Mouse (Mus musculus) NIH3T3 (cell line): ENCODE measurements around the gene E130308A19Rik.

Experiments
- DNase-seq: peaks from one replicate; pipeline ENCODE4 v3.0.0-alpha.2; 2012; ENCODE audit warnings: low read depth

Gene E130308A19Rik

DNA sequence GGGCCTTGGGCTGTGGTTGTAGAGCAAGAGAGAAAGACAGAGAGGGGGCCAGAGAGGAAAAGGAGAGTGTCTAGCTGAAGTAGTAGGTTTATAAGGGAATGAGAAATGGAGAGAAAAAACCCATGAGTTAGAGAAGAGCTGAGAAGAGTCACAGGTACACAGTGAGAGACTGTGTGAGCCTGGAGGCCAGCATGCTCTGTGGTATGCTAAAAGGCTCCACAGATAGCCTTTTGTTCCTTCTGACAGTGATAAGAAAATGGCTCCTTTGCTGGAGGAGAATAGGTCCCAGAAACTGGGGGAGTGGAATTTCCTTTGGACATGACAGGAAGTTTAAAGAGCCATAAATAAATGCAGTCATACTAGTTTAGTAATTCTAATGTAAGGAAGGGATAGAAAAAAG, 13.2 kb downstream of the E130308A19Rik start:
- DNase-seq, result no peak

DNA sequence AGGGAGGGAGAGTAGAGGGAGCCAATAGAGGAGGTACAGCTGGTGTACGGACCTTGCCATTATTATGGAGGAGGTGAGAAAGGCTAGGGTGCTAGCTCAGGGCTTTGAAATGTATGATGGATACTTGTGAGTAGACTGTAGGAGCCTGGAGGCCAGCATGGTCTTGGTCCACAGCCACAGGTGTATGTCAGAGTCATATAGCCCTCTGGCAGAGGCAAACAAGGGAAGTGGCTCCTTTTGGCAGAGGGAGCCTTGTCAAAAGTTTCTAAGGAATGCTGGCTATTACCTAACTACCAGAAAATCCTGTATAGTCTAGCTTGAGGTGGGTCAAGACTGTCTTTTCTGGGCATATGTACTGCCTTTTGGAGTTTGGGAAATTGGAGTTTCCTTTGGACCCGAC, 14.7 kb downstream of the E130308A19Rik start:
- DNase-seq, result no peak

DNA sequence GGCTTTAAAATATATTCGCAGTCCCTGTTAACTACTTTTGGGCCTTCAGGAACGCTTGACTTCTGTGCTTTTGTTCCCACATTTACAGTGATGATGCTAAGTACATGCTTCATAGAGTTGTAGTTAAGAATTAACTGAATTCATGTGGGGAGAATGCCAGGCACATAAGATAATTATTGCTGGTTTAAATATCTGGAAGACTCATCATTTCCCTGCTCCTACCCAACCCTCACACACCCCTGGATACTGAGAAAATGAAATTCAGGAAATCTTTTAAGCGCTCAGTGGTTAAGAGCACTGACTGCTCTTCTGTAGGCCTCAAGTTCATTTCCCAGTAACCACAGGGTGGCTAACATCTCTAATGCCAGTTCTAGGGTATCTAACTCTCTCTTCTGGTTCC, 16.0 kb downstream of the E130308A19Rik start:
- DNase-seq, result no peak

DNA sequence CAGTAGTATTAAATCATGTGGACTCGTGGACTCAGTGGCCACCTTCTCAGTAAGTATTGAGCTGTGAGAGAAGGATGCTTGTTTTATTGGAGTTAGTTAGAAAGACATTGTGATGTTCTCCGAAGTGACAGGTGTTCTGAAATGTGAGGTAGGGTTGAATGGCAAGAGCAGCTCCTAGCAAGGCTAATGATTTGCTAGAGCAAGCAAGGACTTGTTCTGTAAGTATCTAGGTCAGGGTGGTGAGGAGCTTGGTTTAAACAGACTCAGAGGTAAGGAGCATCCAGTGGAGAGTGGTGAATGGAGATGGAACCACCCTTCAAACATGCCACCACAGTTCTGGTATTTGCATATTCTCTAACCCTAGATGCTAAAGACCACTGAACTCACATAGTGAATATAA, 16.6 kb downstream of the E130308A19Rik start:
- DNase-seq, result no peak

DNA sequence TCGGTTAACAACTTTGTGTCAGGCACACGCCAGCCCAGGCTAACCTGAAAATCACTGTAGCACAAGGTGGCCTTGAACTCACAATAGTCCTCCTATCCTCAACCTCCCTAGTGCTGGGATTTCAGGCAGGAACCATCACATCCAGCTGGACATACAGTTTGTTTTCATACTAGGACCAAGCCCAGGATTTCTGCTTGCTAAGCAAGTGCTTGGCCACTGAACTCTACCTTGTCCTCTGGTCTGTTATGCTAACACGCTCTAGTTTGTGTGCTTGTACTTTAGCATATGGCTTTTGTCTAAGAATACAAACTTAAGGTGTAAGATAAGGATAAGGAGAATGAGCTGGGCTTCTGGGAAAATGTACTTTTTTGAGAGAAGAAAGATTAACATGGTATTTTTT, 18.4 kb downstream of the E130308A19Rik start:
- DNase-seq, result no peak

DNA sequence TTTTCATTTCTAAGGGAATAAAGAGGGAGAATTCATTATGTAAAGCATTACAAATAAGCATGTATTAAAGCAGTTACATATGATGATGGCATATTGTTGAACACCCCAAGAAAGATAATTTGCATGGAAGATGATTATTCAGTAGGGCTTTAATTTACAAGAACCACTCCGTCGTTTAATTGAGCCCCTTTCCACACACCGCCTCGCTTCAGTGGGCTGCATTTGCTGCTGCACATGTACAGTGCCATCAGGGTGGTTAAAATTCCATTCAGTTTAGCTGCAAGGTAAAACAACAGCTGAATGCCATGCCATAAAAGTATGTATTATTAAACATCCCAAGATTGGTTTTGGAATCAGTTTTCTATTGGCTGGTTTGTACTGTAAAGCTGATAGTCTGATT, 19.0 kb downstream of the E130308A19Rik start:
- no peak for DNase-seq

DNA sequence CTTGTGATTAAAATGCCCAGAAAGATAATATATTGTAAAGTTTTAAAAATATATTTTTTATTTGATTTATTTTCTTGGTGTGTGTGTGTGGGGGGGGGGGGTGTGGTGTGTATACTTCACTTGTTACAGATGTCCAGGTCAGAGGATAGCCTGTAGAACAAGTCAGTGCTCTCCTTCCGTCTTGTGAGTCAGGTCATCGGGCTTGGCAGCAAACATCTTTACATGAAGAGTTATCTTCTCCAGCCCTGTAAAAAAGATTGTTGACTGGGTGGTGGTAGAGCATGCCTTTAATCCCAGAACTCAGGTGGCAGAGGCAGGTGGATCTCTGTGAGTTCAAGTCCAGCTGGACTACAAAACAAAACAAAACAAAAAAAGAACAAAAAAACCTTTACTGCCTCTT, 19.6 kb downstream of the E130308A19Rik start:
- DNase-seq, result no peak

DNA sequence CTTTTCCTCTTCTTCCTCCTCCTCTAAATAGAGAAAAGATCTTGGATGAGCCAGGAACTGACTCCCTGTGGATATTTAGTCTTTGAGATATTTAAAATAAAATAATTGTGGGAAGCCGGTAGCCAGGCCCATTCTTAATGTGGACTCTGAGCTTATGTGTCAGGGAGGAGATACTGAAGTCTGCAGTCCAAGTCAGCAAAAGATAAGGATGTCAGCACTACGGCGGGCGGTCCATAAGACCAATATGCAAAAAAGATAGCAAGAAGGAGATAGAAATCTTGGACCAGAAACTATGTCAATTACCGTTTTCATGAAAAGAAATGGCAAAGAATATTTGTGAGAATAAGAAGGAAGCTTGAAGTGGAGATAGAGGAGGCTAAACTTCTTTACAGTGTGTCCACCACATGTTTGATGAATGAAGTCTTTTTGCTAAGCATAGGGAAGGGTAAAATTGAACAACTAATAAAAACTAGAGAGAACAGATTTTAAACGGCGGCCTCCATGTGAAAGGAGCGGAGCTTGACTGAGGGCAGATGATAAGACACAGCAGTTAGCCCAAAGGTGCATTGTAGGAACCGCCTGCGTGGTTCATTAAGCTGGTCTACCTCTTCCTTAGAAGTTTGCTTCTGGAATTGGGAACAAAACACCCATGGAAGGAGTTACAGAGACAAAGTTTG, 20.1 kb downstream of the E130308A19Rik start:
- no peak for DNase-seq

DNA sequence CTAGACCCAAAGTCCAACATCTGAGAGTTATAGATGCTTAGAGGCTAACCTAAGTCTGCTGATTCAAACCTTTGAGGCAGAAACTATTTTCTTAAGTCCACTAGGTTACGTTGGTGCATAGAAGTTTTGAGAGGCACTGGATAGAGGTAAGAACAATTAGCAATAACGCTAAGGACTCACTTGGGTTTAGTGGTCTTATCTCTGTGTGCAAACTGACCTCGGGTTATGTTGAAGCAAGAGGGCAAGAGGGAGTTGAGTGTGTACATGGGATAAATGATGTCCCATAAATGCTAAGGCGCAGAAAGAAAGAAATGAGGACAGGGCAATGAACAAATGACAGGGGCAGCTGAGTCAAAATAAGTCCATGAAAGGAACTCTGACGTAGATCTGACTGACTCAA, 23.1 kb downstream of the E130308A19Rik start:
- DNase-seq, result no peak

DNA sequence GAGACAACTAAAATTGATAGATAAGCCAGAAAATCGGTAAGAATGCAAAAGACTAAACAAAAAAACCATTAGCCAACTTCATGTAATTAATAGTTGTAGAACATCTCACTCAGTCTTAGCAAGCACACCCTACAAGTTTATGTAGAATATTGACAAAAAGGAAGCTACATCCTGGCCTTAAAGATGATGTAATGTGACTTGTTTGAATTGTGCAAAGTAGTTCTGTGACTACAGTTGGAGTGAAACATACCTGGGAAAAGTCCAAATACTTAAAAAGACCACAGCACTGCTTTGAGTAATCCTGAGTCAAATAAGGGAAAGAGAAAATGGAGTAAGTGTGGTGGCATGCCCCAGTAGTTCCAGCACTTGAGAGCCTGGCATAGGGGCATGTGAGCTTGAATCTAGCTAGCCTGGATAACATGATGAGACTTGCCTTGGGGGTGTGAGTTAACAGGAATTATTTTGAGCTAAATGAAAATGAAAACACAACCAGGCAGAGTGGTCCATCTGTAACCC, 26.2 kb downstream of the E130308A19Rik start:
- DNase-seq, result peak; percentile 20

DNA sequence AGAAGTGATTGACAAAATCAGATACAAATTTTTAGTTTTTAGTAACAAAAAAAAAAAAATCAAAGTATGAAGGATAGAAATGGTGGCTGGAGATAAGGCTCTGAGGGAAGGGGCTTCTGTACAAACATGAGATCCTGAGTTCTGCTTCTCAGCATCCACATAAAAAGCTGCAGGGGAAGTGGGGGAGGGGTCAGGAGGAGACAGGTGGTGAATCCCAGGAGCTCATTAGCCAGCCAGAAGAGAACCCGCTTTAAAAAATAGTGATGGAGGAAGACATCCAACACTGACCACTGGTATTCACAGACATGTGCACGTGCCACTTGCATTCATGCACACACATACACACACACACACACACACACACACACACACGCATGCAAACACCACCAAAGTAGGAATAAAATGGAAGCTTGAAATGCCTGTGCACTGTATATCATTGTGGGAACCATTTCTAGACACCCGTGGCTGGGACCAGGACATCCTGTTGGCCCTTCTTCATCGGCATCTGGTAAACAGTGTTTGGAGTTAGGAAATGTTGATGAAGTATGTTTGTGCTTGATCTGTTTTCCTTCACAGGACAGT, 30.1 kb downstream of the E130308A19Rik start:
- no peak for DNase-seq

DNA sequence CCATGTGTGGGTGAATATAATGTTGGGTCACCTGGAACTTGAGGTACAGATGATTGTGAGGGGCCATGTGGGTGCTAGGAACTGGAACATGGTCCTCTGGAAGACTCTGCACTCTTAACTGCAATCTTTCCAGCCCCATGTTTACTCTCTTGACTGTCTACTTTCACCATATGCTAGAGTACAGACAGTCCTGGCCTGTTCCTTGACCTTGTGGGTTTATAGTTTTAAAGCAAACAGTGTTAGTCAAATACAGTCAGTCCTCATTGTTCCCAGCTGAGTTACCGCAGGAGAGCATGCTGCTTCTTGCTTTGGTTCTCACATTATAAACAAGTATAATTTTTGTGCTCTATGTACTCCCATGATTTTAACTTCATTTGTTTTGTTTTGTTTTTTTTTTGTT, 36.2 kb downstream of the E130308A19Rik start:
- no peak for DNase-seq

DNA sequence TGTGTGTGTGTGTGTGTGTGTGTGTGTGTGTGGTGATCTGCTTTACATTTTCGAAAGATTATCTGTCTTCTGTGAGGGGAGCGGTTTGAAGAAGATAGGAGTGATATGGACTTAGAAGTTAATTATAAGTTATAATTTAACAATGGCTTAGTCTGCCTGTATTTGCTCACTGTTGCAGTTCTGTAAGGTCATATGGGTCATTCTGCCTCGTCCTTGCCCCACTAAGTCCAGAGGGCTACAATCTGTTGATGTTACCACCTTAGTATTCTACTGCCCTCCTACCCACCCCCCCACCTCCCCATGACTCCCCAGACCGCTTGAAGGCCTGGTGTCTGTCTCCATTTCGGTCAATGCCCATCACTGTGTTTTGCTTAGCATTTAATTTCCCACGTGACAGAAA, 37.4 kb downstream of the E130308A19Rik start:
- DNase-seq, result no peak

DNA sequence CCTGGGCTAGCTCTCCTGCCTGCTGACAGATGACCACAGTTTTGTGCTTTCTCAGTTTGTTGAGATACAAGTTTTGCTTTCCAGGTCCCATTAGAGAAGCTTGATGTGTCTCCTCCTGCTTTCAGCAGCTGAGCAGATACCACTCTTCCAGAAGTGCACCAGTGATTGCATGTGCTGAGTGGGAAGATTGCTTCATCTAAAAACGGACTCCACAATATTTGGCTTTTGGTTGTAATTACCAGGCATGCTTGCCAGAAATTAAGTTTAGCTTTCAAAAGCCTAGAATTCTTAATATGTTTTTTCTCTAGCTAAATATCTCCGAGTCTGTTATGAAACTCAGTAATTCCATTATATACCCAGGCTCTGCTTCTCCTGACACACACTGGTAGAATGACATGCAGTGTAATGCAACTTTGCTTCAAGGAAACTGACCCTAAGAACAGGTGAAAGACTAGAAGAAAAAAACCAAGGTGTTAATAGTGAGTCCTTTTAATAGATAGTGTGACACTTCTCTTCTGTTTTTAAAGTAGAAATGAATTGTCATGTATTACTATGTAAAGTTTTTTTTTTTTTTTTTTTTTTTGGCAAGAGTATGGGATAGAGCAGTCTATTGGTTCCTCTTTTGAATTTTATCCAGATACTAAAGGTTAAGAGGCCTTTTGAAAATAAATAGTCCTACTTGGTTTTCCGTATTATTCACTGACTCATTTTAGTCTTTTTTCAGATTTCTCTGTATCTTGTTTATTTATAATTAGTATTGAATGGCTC, 40.7 kb downstream of the E130308A19Rik start:
- DNase-seq, result no peak

DNA sequence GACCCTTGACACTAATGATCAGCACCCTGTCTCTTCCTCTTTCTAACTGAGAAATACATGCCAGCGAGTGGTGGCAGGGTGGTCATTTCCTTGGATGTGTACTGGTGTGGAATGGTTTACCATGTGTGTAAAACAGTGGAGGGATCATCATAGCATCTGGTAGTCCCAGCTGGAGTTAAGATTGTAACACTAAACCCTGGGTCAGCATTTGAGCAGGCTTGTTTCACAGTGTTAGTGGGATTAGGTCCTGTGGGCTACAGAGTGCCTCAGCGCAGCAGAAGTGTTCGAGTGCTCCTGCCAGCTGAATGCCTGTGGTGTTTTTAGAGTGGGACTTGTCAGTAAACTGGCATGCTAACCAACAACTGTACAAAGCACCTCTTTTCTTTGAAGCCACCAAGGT, 42.0 kb downstream of the E130308A19Rik start:
- DNase-seq, result no peak

DNA sequence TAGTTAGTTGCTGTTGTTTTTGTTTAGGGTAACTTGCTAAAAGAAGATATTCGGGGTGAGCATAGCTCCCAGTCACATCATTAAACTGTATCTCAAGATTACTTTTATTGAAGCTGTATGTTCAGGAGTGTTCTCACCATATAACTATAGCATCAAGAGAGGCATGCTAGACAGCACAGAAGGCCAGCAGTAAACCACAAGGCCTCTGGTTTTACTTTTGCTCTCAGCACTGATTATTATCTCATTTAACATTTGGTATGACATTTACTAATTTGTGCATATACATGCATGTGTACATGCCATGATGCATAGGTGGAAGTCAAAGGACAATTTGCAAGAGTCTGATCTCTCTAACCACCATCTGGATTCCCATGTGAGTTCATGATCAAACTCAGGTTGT, 43.1 kb downstream of the E130308A19Rik start:
- no peak for DNase-seq

DNA sequence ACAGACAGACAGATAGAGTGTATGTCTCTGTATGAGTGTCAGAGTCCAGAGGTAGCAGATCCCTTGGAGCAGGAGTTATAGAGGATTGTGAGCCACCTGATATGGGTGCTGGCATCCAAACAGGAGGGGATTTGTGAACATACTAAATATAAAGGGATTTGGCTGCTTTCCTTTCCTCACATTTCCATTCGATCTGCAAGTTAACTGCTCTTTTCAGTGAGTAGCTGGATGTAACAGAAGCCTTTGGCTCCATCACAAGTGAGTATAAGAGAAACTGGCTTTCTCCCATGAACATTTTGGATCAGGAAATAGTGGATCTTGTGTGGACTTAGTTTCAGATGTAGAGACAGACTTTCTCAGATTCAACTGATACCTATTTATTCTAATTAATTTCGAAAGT, 44.0 kb downstream of the E130308A19Rik start:
- no peak for DNase-seq

DNA sequence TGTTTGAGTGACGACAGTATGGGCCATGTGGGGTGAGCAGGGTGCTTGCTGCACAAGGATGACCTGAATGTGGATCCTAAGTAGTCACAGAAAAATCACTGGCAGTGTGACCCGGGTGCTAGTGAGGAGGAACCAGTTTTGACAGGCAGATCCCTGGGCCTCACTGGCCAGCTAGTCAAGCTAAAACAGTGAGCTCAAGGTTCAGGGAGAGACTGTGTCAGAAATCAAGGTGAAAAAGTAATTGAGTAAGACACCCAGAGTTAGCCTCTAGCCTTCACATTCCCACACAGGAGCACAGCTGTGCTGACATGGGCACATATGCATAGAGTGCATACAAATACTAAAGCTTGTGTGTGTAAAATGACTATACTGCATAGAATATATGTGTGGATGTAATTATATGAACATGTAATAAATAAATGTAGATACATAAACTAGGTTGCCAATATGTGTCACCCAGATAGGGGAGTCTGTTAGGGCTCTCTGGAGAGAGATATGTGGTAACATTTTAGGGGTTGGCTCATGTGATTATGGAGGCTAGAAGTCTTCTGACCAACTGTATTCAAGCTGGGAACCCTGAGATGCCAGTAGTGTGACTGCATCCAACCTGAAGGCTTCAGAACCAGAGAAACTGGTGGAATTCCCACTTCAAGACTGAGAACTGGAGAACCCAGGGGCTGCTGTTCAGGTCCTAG, 47.6 kb downstream of the E130308A19Rik start:
- no peak for DNase-seq

DNA sequence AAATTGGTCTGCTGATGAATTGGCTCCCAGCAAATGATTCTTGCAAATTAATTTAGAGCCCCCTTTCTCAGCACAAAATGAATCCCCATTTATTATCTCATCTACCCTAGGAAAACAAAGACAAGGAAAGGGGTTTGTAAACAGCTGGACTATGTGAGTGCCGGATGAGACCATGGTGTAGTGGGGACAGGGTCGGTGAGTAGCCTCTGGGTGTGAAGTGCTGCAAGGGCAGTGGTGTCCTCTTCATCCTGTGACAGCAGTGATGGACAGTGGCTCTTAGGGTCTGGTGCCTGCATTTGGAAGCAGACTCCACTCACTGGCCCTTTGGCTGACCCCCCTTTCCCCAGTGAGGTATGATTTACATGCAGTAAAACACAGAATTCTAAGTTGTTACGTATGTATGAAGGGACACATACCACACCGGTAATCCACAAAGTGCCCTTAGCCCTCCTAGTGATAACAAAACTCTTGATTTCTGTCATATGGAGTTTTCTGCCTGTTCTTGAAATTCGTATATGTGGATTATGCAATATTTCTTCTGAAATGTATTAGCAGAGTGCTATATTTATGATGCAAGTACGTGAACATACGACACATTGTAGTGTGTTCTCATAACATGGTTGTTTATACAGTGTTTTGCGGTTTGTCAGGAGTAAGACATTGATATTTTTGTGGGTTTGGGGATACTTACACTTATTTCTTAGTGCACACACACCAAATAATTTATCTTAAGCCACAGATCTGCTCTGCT, 49.1 kb downstream of the E130308A19Rik start:
- no peak for DNase-seq

DNA sequence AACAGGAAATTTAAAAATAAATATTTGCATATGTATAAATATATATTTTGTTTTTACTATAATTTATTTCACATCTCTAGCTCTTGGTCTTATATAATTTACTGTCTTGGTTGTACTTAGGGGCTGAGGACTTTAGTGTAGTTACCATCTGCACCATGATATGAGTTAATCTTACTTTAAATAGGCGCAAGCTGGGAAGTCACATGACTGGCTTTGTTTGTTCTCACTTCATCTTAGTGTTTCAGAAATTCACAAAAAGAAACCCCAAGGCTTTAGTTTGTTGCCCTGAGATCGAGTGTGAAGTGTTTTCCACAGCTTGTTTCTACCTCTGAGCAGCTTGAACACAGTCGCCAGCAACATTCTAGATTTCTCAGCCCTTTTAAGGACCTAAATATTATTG, 49.7 kb downstream of the E130308A19Rik start:
- DNase-seq, result no peak

DNA sequence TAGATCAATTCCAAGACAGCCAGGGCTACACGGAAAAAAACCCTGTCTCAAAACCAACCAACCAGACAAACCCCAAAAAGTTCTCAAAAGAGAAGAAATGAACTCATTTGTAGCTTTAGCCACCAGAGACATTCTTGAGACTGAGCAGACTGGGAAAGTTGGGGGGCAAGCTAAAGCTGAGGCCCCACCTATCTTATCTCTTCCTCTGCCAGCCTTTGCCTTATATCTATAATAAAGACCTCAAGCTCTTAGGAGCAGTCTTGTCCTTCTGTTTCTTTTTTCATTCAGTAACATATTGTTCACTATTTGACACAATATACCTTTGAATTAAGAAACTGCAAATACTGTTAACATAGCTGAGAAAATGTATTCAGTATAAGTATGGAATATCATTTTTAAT, 55.4 kb downstream of the E130308A19Rik start:
- no peak for DNase-seq

DNA sequence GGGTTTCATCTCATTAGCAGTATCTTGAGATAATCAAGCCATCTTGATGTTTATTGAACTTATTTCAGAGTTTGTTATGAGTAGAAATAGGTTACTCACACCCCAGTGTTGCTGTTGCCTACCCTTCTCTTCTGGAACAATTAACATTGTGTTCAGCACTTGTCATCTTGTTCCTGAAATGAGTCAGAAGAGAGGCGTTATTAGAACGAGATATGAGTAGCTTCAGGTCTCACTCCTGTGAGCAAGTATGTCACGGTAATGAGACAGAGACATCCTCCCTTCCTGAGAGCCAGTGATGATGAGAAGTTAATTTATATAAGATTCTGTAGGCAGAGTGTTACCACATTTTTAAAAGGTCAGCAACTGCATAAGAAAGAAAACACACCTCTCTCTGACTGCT, 56.5 kb downstream of the E130308A19Rik start:
- no peak for DNase-seq
